Mouse (Mus musculus): ENCODE results near the gene Ipo13.
A peak's percentile ranks its signal among the peaks of the same experiment; 100 is the strongest.

Ipo13 gene

DNA sequence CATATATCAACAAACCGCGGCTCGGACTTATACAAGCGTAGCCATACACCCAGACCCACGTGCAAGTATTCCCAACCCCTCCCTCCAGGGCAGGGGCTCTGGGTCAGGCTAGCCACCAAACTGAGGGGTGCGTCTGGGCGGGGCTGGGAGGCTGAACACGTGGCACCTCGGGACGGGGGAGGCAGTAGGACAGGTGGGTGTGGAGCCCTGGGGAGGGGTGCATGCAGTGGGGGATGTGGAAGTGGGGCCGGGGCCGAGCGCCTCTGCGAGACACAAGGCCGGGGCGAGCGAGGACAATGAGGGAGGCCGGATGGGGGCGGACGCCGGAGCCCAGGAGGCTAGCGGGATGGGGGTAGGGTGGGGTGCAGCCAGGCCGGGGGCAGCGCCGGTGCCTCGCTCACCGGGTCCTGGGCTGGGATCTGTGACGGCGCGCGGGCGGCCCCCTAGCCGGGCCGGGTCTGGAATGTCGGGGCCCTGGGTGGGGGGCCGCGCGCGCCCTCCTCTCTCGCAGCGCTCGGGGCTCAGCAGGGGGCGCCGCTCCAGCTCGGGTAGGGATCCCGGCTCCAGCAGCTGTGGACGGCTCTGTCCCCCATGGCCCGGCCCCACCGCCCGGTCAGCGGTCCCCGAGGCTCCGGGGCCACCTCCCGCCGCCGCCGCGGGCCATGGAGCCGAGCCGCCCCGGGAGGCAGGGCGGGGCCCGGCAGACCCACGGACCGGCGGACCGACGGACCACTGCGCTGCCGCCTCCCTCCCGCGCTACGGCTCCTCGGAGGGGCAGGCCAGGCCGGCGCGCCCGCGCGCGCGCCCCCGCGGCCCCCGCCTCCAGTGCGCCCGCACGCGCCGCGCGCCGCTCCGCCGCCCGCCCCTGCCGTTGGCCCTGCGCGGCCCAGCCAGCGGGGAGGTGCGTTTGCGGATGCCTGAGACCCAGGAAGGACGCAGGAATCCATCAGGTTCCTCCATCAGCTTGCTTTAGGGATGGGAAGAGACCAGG lies 31.8 kb downstream of the Ipo13 start, which contains the start of gene B4galt2:
TSS of gene B4galt2 (minus strand) at position 787 of the 991 bp plus-strand sequence.
- DNase-seq (ENCODE audit: low spot score in 2 of 2): peak; percentile 55 to 64

- no peak for DNase-seq (ENCODE audit: low spot score in 2 of 2)
Measured at GRCm38 (mm10) chr4:117878703-117879102, 36.1 kb downstream of the Ipo13 start.

DNA sequence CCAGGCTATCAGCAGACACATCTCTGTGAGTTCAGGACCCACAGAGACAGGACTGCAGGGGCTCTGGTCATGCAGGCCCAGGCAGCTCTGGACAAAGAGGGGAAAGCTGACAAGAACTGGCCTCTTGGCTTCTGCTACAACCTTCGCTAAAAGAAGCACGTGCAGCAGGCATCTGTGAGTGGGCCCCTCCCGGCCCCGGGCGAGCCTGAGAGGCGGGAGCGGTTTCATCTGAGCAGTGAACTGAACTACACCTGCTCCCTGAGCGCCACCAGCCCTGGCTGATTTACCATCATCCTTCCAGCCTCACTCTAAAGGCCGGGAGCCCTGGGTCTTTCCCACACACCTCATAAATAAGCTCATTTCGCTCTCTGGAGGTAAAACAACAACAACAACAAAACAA lies 36.5 kb downstream of the Ipo13 start:
- DNase-seq (ENCODE audit: low spot score in 2 of 2): no peak

- DNase-seq (ENCODE audit: low spot score in 2 of 2): no peak
Measured at GRCm38 (mm10) chr4:117873615-117874014, 41.2 kb downstream of the Ipo13 start.

- DNase-seq (ENCODE audit: low spot score in 2 of 2): no peak
Measured at GRCm38 (mm10) chr4:117872471-117872886, 42.3 kb downstream of the Ipo13 start, which contains the start of gene Ccdc24. TSS of gene Ccdc24 (minus strand) at chr4:117872557.

- no peak for DNase-seq (ENCODE audit: low spot score in 2 of 2)
Measured at GRCm38 (mm10) chr4:117871787-117872186, 43.0 kb downstream of the Ipo13 start.

DNA sequence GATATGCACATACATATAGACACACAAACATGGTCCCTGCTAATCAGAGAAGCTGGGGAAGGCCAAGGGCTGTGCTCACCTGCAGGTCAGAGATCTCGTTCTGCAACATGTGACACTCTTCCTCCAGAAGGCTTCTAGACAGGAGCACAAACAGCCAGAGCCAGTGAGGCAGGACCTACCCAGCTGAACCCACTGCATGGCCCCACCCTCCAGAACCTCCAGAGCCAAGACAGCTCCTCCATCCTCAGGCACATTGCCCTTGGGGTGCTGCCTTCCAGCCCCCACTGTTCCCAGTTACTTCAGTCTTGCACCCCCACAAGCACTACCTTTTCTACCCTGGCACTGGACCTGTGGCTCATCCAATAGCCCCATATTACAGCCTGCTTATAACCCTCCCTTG lies 44.4 kb downstream of the Ipo13 start:
- DNase-seq (ENCODE audit: low spot score in 2 of 2): no peak

DNA sequence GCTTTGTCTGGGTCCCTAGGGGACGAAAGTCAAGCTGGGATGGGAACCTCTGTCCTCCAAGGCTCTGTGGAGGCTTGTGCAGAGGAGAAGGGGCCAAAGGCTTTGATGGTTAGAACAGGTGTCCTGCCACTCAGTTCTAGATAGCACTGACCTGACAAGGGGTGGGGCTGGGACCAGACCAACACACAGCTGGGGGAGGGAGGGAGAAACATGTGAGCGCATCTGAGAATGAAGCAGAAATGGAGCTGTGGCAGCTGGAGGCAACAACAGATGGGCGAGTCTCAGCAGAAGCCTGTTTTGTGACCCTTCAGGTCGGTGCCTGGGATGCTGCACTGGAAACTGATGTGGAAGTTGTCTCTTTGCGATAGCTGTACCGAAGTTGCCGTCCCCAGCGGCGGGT lies 45.5 kb downstream of the Ipo13 start:
- DNase-seq (ENCODE audit: low spot score in 2 of 2): no peak

DNA sequence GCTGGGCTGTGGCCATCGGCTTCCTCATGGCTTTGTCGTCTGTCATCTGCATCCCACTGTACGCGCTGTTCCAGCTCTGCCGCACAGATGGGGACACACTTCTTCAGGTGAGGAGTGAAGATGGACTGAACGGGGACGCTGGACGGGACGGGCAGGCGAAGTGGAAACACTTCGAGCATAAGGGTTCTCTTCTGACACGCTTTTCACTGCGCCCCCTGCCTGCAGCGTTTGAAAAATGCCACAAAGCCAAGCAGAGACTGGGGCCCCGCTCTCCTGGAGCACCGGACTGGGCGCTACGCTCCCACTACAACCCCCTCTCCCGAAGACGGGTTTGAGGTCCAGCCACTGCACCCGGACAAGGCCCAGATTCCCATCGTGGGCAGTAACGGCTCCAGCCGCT lies 47.0 kb downstream of the Ipo13 start:
- peak; percentile 56 to 70 for DNase-seq (ENCODE audit: low spot score in 2 of 2)

DNA sequence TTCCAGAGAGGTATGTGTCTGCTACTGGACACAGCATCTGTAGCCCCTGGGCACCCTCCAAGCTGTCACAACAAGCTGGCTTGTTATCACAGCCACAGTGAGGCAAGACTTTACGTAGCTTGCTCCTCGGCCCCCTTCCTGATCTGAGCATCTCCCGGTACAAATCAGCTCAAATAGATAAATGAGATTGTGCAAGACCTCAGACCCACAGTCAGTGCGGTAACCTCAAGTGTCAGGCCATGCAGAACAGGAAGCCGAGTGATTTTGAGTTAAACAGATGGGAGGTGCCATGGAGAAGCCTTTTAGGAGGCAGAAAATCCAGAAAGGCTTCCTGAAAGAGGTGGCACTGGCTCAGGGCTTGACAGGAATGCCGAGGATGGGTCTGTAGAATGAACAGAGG lies 47.8 kb downstream of the Ipo13 start:
- no peak for DNase-seq (ENCODE audit: low spot score in 2 of 2)

- DNase-seq (ENCODE audit: low spot score in 2 of 2): peak in 1 of 2 experiments; percentile 53
Measured at GRCm38 (mm10) chr4:117866083-117866482, 48.7 kb downstream of the Ipo13 start.

- no peak for DNase-seq (ENCODE audit: low spot score in 2 of 2)
Measured at GRCm38 (mm10) chr4:117862823-117863222, 52.0 kb downstream of the Ipo13 start.

GRCm38 (mm10) chr4:117860570-117860969 lies 54.2 kb downstream of the Ipo13 start:
- DNase-seq (ENCODE audit: low spot score in 2 of 2): no peak

GRCm38 (mm10) chr4:117858794-117859193 lies 56.0 kb downstream of the Ipo13 start:
- DNase-seq (ENCODE audit: low spot score in 2 of 2): peak in 1 of 2 experiments; percentile 66

DNA sequence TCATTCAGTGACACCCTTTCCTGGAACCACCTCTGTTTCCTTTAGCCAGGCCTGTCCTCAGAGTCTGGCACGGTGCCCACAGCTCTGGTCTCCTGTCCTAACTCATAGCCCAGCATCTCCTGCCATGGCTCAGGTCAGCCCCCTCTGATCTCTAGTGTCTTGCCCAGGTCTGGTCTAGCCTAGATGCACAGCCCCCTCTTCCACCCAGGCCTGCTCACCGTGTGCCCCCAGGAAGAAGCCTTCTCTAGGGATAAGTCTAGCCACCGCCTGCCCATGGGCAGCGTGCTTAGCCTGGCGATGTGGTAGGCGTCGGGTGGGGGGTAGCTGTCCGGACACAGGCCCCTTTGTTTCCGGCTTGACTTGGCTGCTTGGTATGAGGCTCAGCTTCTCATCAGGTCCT lies 59.7 kb downstream of the Ipo13 start:
- peak in 1 of 2 experiments; percentile 47 for DNase-seq (ENCODE audit: low spot score in 2 of 2)

GRCm38 (mm10) chr4:117852152-117852868 lies 62.5 kb downstream of the Ipo13 start:
- DNase-seq (ENCODE audit: low spot score in 2 of 2): no peak

DNA sequence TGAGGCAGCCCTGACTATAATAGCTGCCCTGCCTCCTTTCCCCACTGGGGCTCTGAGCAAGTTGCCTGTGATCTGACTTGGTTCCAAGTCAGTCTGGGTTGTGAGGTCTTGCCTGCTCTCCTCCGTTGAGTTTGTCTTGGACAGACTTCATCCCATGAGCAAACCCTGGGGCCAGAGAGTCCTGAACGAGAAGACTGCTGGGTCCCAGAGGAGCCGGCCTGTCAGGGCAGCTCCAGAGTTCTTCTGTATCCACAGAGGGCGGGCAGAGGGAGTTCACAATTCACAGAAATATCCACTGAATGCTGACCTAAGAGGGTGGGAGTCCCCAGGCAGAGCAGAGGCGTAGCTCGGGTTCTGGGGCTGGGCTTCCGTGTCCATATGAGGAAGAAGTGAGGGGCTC lies 63.9 kb downstream of the Ipo13 start:
- no peak for DNase-seq (ENCODE audit: low spot score in 2 of 2)

DNA sequence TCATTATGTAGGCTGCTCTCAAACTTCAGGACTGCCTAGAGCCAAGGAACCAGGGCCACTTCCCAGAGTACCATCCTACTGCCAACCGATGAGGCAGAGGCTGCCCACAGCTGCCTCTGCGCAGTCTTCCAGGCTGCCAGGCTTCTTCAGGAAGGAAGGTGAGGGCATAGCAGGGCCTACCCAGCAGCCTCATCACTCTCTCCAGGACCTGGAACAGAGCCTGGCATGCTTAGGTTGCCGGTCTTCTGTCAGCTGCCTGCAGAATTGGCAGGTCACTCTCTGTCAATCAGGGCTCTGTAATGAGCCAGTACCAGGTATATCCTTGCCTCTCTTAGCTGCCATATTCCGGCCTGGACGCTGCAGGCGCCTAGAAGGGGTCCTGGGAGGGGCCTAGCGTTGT lies 64.6 kb downstream of the Ipo13 start:
- DNase-seq (ENCODE audit: low spot score in 2 of 2): no peak

DNA sequence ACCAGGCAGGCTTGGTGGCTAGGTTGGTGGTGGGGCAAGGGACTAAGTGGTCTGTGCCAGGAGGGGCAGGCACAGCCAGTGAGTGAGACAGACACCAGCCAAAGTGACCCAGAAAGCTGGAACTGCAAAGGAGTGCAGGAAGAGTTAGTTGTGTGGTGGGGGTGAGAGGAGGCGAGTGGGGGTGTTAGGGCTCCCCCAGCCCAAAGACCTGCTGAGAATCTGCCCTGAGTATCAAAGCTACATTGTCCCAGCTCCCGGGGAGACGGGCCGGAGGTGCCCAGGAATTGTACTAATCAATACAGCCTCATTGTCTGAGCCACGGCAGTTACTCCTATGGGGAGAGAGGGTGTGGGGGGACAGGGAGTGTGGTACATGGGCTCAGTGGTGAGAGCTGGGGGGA lies 65.3 kb downstream of the Ipo13 start:
- DNase-seq (ENCODE audit: low spot score in 2 of 2): no peak

GRCm38 (mm10) chr4:117849063-117849462 lies 65.7 kb downstream of the Ipo13 start:
- DNase-seq (ENCODE audit: low spot score in 2 of 2): no peak

GRCm38 (mm10) chr4:117847011-117847410 lies 67.8 kb downstream of the Ipo13 start:
- peak in 1 of 2 experiments; percentile 70 for DNase-seq (ENCODE audit: low spot score in 2 of 2)

DNA sequence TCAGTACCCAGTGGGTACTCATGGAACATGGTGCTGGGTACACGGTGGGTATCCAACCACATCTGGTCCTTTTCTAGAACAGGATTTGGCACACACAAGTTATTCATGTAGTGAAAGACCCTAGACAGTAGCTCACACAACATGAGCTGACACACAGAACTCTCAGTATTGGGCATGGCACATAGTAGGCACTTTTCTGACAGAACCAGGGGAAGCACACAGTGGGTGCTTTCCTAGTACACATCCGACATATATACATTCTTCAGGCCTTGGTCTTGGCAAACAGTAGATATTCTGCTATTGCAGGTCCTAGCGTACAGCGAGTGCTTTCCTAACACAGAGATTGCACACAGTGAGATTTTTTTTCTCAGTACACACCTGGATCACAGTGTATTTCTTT lies 68.5 kb downstream of the Ipo13 start:
- DNase-seq (ENCODE audit: low spot score in 2 of 2): no peak
